Mouse (Mus musculus): Measurements from ENCODE around the gene Olfr1392. TPM values are rescaled to one million over a fixed set of nuclear protein-coding genes. Genes with fewer than 3 reads are reported as not detected.

The Olfr1392 gene
- polyA plus RNA-seq, 1 experiment from 2014 or later: not detected

DNA sequence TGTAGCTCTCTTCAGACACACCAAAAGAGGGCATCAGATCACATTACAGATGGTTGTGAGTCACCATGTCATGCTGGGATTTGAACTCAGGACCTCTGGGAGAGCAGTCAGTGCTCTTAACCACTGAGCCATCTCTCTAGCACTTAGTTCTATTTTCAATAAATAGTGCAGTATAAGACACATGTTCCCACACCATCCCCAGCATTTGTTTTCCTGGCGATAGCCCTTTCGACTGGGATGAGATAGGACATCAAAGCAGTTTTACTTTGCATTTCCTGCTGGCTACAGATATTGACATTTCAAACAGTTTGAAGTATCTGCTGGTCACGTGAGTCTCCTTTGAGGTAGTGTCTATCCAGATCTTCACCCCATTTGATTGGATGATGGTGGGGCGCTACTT is 14.7 kb upstream of the Olfr1392 start:
- 0 out of 2 replicates have a peak, but pooled peaks cover 5% of the 10 kb centered on the region for H3K4me1 ChIP-seq (ENCODE audit: insufficient read depth)
- no peak overlapping the region for H3K4me2 ChIP-seq (ENCODE audit: low read depth, low read length)
- 77% methylated on average over 4 of the region's 4 CpGs for WGBS (ENCODE audit: insufficient replicate concordance)
- no peaks in the 10 kb centered on the region for H3K9me3 ChIP-seq (ENCODE audit: low read length)
- TF ChIP-seq EP300 (IDR thresholded peaks at IDR 0.05; ENCODE audit: low read depth) (no peak), CTCF (IDR thresholded peaks at IDR 0.05; ENCODE audit: low read depth) (no peak)
- H3K36me3 ChIP-seq (replicated peaks; ENCODE audit: insufficient read depth, low read length): no peaks in the 10 kb centered on the region
- no peak for ATAC-seq
- no peak overlapping the region for H3K9ac ChIP-seq (replicated peaks)
- H3K4me3 ChIP-seq (ENCODE audit: low read depth, low read length): no peak overlapping the region
- no peaks in the 10 kb centered on the region for H3K27me3 ChIP-seq (ENCODE audit: insufficient read depth, low read length)
- DNase-seq: no peak
- H3K27ac ChIP-seq (ENCODE audit: low read depth): no peak overlapping the region

DNA sequence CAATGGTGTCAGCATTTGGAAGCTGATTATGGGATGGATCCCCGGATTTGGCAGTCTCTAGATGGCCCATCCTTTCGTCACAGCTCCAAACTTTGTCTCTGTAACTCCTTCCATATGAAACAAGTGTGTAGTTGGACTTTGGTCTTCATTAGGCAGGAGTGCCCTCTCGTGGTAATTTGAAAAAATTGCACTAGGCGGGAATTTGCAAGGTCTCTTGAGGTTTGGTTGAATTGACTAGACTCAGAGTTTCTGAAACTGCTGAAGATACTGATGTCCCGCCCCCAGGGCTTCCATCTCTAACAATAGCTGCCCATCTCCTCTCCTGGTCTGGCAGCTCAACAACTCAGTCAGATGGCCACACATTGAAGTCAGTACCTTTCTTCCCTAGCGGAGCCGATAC is 13.7 kb upstream of the Olfr1392 start:
- H3K36me3 ChIP-seq (replicated peaks; ENCODE audit: insufficient read depth, low read length): no peaks in the 10 kb centered on the region
- no peak overlapping the region for H3K27ac ChIP-seq (ENCODE audit: low read depth)
- DNase-seq (no peak), ATAC-seq (peak; percentile 39)
- no peaks in the 10 kb centered on the region for H3K9me3 ChIP-seq (ENCODE audit: low read length)
- H3K9ac ChIP-seq (replicated peaks): no peak overlapping the region
- 0 out of 2 replicates have a peak, but pooled peaks cover 2% of the 10 kb centered on the region for H3K4me1 ChIP-seq (ENCODE audit: insufficient read depth)
- H3K27me3 ChIP-seq (ENCODE audit: insufficient read depth, low read length): no peaks in the 10 kb centered on the region
- WGBS (ENCODE audit: insufficient replicate concordance): 31% methylated on average over 7 of the region's 7 CpGs
- H3K4me2 ChIP-seq (ENCODE audit: low read depth, low read length): no peak overlapping the region
- no peak overlapping the region for H3K4me3 ChIP-seq (ENCODE audit: low read depth, low read length)
- TF ChIP-seq EP300 (IDR thresholded peaks at IDR 0.05; ENCODE audit: low read depth) (no peak), CTCF (IDR thresholded peaks at IDR 0.05; ENCODE audit: low read depth) (peak; percentile 87)

DNA sequence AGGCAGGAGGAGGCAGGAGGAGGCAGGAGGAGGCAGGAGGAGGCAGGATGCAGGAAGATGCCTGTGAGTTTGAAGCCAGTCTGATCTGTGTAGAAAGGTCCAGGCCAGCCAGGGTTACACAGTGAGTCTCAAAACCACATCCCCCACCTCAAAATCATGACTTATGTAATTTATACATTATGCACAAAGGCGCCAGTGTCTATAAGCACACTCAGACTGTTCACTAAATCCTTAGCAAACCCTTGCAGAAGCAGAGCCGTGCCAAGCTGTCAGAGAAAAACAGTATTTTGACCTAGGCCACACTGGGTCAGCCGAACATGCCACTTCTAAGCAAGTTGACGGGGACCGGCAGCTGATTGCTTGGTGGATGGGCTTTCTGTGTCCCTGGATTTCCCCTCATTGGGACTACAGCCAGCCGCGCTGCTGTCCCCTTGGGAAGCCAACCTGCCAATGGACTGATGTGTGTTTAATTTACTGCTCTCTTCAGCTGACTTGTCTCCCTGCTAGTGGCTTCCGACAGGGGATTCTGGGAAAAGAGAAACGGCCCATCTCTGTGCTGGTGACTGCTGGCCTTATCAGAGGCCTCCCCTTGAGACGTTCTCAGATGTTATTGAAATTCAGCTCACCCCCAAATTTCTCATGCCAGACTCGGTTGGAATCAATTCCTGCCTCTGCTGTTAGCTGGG is 11.1 kb upstream of the Olfr1392 start:
- H3K36me3 ChIP-seq (replicated peaks; ENCODE audit: insufficient read depth, low read length): no peaks in the 10 kb centered on the region
- no peak overlapping the region for H3K27ac ChIP-seq (ENCODE audit: low read depth)
- no peak overlapping the region for H3K9ac ChIP-seq (replicated peaks)
- DNase-seq: no peak
- H3K27me3 ChIP-seq (ENCODE audit: insufficient read depth, low read length): no peaks in the 10 kb centered on the region
- no peak for ATAC-seq
- H3K4me1 ChIP-seq (ENCODE audit: insufficient read depth): no peaks in the 10 kb centered on the region
- TF ChIP-seq EP300 (IDR thresholded peaks at IDR 0.05; ENCODE audit: low read depth) (no peak), CTCF (IDR thresholded peaks at IDR 0.05; ENCODE audit: low read depth) (no peak)
- no peak overlapping the region for H3K4me2 ChIP-seq (ENCODE audit: low read depth, low read length)
- no peaks in the 10 kb centered on the region for H3K9me3 ChIP-seq (ENCODE audit: low read length)
- H3K4me3 ChIP-seq (ENCODE audit: low read depth, low read length): no peak overlapping the region
- WGBS (ENCODE audit: insufficient replicate concordance): 69% methylated on average over 11 of the region's 11 CpGs

DNA sequence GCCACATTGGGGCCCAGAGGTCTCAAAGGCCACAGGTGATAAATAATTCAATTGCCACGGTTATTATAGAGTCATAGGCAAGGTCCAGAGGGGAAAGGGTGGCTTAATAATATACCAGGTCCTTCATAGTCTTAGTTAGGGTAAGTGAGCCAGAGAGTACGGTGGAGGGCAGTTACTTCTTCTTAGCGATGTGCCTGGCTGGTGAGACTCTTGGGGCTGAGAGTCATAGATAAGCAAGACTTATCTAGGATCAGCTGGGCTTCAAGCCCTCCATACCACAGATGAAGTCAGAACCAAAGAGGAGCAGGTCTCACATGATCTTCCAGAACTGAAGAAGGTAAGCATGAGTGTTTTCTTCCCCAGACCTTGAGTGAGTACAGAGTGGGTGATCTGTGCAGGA is 6.9 kb upstream of the Olfr1392 start, which contains the start of gene Olfr1393:
Gene Olfr1393, plus strand, starts transcription at position 83 of the 400 bp plus-strand sequence.
- TF ChIP-seq CTCF (IDR thresholded peaks at IDR 0.05; ENCODE audit: low read depth): no peak
- TF ChIP-seq EP300 (IDR thresholded peaks at IDR 0.05; ENCODE audit: low read depth): no peak
- H3K36me3 ChIP-seq (replicated peaks; ENCODE audit: insufficient read depth, low read length): no peaks in the 10 kb centered on the region
- 56% methylated on average over 3 of the region's 3 CpGs for WGBS (ENCODE audit: insufficient replicate concordance)

DNA sequence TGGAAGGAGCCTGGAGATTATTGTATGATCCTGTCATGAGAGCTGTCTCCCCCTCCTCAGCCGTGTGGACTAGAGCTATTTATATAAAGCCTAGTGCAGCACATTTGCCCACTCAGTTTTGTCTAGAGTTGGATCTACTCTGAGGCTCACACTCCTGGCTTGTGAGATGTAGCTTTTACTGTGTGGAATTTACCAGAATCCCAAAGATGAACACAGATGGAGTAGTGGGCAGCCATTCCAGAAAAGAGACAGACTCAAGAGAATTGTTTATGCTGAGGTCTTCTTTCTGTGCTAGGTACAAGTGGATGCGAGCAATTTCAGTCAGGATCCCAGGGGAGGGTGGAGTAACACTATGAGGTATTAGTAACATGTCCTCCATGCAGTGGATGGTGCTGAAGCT is 2.2 kb downstream of the Olfr1392 start:
- DNase-seq (no peak), ATAC-seq (no peak)
- H3K4me3 ChIP-seq (ENCODE audit: low read depth, low read length): no peak overlapping the region
- H3K4me2 ChIP-seq (ENCODE audit: low read depth, low read length): no peak overlapping the region
- WGBS (ENCODE audit: insufficient replicate concordance): 66% methylated on average over 2 of the region's 2 CpGs
- no peak overlapping the region for H3K27ac ChIP-seq (ENCODE audit: low read depth)
- no peak overlapping the region for H3K9ac ChIP-seq (replicated peaks)
- no peaks in the 10 kb centered on the region for H3K27me3 ChIP-seq (ENCODE audit: insufficient read depth, low read length)
- H3K36me3 ChIP-seq (replicated peaks; ENCODE audit: insufficient read depth, low read length): no peaks in the 10 kb centered on the region
- TF ChIP-seq EP300 (IDR thresholded peaks at IDR 0.05; ENCODE audit: low read depth): no peak
- no peak for TF ChIP-seq CTCF (IDR thresholded peaks at IDR 0.05; ENCODE audit: low read depth)
- H3K4me1 ChIP-seq (ENCODE audit: insufficient read depth): no peaks in the 10 kb centered on the region
- no peaks in the 10 kb centered on the region for H3K9me3 ChIP-seq (ENCODE audit: low read length)

More for the DNA sequence above, 6.9 kb upstream of the Olfr1392 start, which contains the start of gene Olfr1393:
- no peak within 1 kb of the TSS for H3K27ac ChIP-seq (ENCODE audit: low read depth)
- ATAC-seq (no peak), DNase-seq (no peak)
- no peak within 1 kb of the TSS for H3K4me2 ChIP-seq (ENCODE audit: low read depth, low read length)
- no peak within 1 kb of the TSS for H3K9ac ChIP-seq (replicated peaks)
- no peaks in the 10 kb centered on the region for H3K4me1 ChIP-seq (ENCODE audit: insufficient read depth)
- no peak within 1 kb of the TSS for H3K4me3 ChIP-seq (ENCODE audit: low read depth, low read length)
- H3K9me3 ChIP-seq (ENCODE audit: low read length): no peaks in the 10 kb centered on the region
- no peaks in the 10 kb centered on the region for H3K27me3 ChIP-seq (ENCODE audit: insufficient read depth, low read length)

DNA sequence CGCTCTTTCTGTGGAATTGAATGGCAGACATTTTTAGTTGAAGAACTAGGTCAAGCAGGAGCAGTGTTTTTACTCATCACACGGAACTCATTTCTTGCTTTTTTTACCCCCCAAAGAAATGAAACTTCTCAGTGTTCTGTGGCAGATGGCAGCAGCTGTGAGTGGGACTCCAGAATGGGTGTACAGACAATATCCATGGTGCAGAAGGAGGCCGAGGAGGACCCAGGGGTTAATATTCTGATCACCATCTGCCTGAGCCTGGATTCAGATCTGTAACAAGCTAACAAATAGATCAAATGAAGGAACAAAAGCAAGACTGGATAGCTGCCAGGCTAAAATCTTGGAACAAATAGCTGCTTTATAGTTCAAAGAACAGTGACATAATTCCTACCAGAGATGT is 7.7 kb downstream of the Olfr1392 start:
- Histone ChIP-seq H3K27me3 (ENCODE audit: insufficient read depth, low read length) (no peaks in the 10 kb centered on the region), H3K4me2 (ENCODE audit: low read depth, low read length) (no peak overlapping the region), H3K27ac (ENCODE audit: low read depth) (no peak overlapping the region), H3K4me1 (ENCODE audit: insufficient read depth) (no peaks in the 10 kb centered on the region), H3K4me3 (ENCODE audit: low read depth, low read length) (no peak overlapping the region), H3K9ac (replicated peaks) (no peak overlapping the region), H3K36me3 (replicated peaks; ENCODE audit: insufficient read depth, low read length) (no peaks in the 10 kb centered on the region), H3K9me3 (ENCODE audit: low read length) (no peaks in the 10 kb centered on the region)
- TF ChIP-seq CTCF (IDR thresholded peaks at IDR 0.05; ENCODE audit: low read depth) (no peak), EP300 (IDR thresholded peaks at IDR 0.05; ENCODE audit: low read depth) (no peak)
- DNase-seq: no peak
- 69% methylated on average over 3 of the region's 3 CpGs for WGBS (ENCODE audit: insufficient replicate concordance)
- no peak for ATAC-seq

Data from liver, postnatal 0 days (tissue).